9 mouse cellular contexts compared by ENCODE assay signal in genomic region chr9:67617341-67618217, GRCm38 (mm10). TPM values are rescaled to one million over a fixed set of nuclear protein-coding genes. Genes with fewer than 3 reads are reported as not detected.
DNase-seq lines count a peak whose midpoint lies in the region; ATAC-seq lines count a peak whose summit lies in the region.
"Had no signal": no experiment of that assay in that cellular context is flagged by ENCODE, and none has a peak within 500 bp of the region (broad histone marks: within the 10 kb centered on the region; RNA-seq: fewer than 3 reads in every experiment).

No protein-coding gene starts in this region.

- no peak overlapping the region for H3K4me3 ChIP-seq in forebrain, embryonic 10.5 days
- H3K4me3 ChIP-seq in forebrain, embryonic 16.5 days (replicated peaks; ENCODE audit: low read length), result no peak overlapping the region
- H3K4me3 ChIP-seq in embryonic facial prominence, embryonic 12.5 days, result no peak overlapping the region

- no peak overlapping the region for H3K9ac ChIP-seq in forebrain, embryonic 16.5 days (replicated peaks; ENCODE audit: low read depth, low read length)
- H3K9ac ChIP-seq in embryonic facial prominence, embryonic 12.5 days, result no peak overlapping the region

- WGBS in forebrain, embryonic 10.5 days, result 30% methylated on average over 14 of the region's 14 CpGs
- 32% methylated on average over 14 of the region's 14 CpGs for WGBS in forebrain, embryonic 16.5 days
- 17% methylated on average over 14 of the region's 14 CpGs for WGBS in embryonic facial prominence, embryonic 12.5 days

- no peaks in the 10 kb centered on the region for H3K27me3 ChIP-seq in forebrain, embryonic 10.5 days (ENCODE audit: poor library complexity, severe bottlenecking)
- H3K27me3 ChIP-seq in forebrain, embryonic 16.5 days (replicated peaks; ENCODE audit: control insufficient read depth, insufficient read depth, low read length), result no peaks in the 10 kb centered on the region
- no peaks in the 10 kb centered on the region for H3K27me3 ChIP-seq in embryonic facial prominence, embryonic 12.5 days

- ATAC-seq in forebrain, embryonic 16.5 days, result no peak
- ATAC-seq in embryonic facial prominence, embryonic 12.5 days (ENCODE audit: insufficient number of reproducible peaks, insufficient read depth, low FRiP score, low TSS enrichment), result no peak
- ATAC-seq in monocyte, adult 5-6 weeks (replicated peaks; ENCODE audit: insufficient number of reproducible peaks, low FRiP score, low TSS enrichment, poor library complexity, severe bottlenecking), result no peak

- H3K36me3 ChIP-seq in forebrain, embryonic 10.5 days (replicated peaks), result no peaks in the 10 kb centered on the region
- no peaks in the 10 kb centered on the region for H3K36me3 ChIP-seq in forebrain, embryonic 16.5 days (ENCODE audit: control insufficient read depth, insufficient read depth)
- no peaks in the 10 kb centered on the region for H3K36me3 ChIP-seq in embryonic facial prominence, embryonic 12.5 days

- H3K4me2 ChIP-seq in forebrain, embryonic 16.5 days (ENCODE audit: low read length), result no peak overlapping the region
- peak overlapping the region; percentile 26 for H3K4me2 ChIP-seq in embryonic facial prominence, embryonic 12.5 days (replicated peaks)

- H3K4me1 ChIP-seq in forebrain, embryonic 10.5 days, result peaks cover 64% of the 10 kb centered on the region
- peaks cover 2% of the 10 kb centered on the region; the same call in 1 of the 2 replicates for H3K4me1 ChIP-seq in forebrain, embryonic 16.5 days (replicated peaks; ENCODE audit: control insufficient read depth, insufficient read depth, low read length)
- H3K4me1 ChIP-seq in embryonic facial prominence, embryonic 12.5 days, result peaks cover 48% of the 10 kb centered on the region

- no peak for DNase-seq in forebrain, embryonic 10.5 days (ENCODE audit: extremely low spot score, low spot score)
- peak; percentile 36 for DNase-seq in brain, adult 2 months (ENCODE audit: low read depth, low spot score)
- DNase-seq in kidney, postnatal 25 days, result peak; percentile 80 to 87
- no peak for DNase-seq in gastrocnemius, adult 8-10 months (ENCODE audit: low spot score in 2 of 2)
- DNase-seq in right cerebral cortex, postnatal 36 days (ENCODE audit: low spot score in 2 of 2), result no peak
- DNase-seq: adrenal gland, postnatal 14 days had no signal

- H3K27ac ChIP-seq in forebrain, embryonic 10.5 days, result peak overlapping the region; percentile 67
- no peak overlapping the region for H3K27ac ChIP-seq in forebrain, embryonic 16.5 days (ENCODE audit: low read length)
- peak overlapping the region; percentile 87 for H3K27ac ChIP-seq in embryonic facial prominence, embryonic 12.5 days

- no peaks in the 10 kb centered on the region for H3K9me3 ChIP-seq in forebrain, embryonic 10.5 days
- H3K9me3 ChIP-seq in forebrain, embryonic 16.5 days (ENCODE audit: control insufficient read depth, low read length), result no peaks in the 10 kb centered on the region
- no peaks in the 10 kb centered on the region for H3K9me3 ChIP-seq in embryonic facial prominence, embryonic 12.5 days

RNA-seq across cellular contexts. Expression of gene Tln2, which starts 58.1 kb away (rescaled TPM):
- polyA plus RNA-seq in forebrain, embryonic 10.5 days (2016; fragmentation: Nextera tagmentation; extraction: Ambion mirVana), result 27.6 and 30.0 TPM in 2 replicates
- polyA plus RNA-seq in forebrain, embryonic 16.5 days (2015; fragmentation: Nextera tagmentation; extraction: Ambion mirVana), result 15.7 and 19.6 TPM in 2 replicates
- 35.3 and 37.0 TPM in 2 replicates for polyA plus RNA-seq in embryonic facial prominence, embryonic 12.5 days (2016; fragmentation: Nextera tagmentation; extraction: Ambion mirVana)
- total RNA-seq in monocyte, adult 5-6 weeks (2017), result 1.2 TPM in 1 of 3 replicates, not detected in the others
- total RNA-seq in gastrocnemius, adult 8-10 months (2022), result 10 to 100 TPM; 70.6 to 93.7 (median 76.7) TPM

Comparison
In these comparisons a context has a peak if more than half of its experiments do, and no peak if none do; other contexts are left out.
1. DNase-seq: peak in brain, adult 2 months (single experiment) and kidney, postnatal 25 days (2 of 2); none in forebrain, embryonic 10.5 days (single experiment), gastrocnemius, adult 8-10 months (0 of 2) and right cerebral cortex, postnatal 36 days (0 of 2).